Mouse (Mus musculus): ENCODE data around the gene Dcaf6.

DNA sequence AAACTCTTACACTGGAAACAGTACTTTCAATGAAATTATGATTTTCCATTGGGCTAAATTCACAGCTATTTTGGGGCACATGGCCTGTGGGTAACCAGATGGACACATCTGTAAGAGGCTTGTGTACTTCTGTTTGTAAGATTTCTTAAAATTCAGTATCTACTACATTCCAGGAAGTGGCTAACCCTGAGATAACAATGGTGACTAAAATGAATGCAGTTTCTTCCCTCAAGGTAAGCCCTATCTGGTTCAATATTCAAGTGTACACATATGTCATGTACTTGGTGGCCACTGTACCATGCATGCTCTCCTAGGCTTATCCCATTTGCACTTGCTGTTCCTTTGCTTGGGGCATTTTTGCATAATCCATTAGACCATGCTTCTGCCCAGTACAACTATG, 129.4 kb downstream of the Dcaf6 start:
- TF ChIP-seq GATA1 (IDR thresholded peaks at IDR 0.05; ENCODE audit: borderline replicate concordance, low read length): no peak
- TF ChIP-seq FLI1 (IDR thresholded peaks at IDR 0.05; ENCODE audit: low read length): no peak

Measured in megakaryocyte, embryonic 14.5 days (primary cell).